Mouse (Mus musculus) MEL (cell line): ENCODE measurements around the gene Il2. TPM values are rescaled to one million over a fixed set of nuclear protein-coding genes. Genes with fewer than 3 reads are reported as not detected.

ENCODE experiments used
- DNase-seq: peaks from one replicate; pipeline ENCODE4 v3.0.0; 2011; ENCODE audit warnings: low read depth, low spot score
- H3K27ac ChIP-seq: 2 replicates; pipeline ENCODE4 v1.5.1; 2012; ENCODE audit warnings: low read depth, mild to moderate bottlenecking, control low read depth, low read length, moderate library complexity; ENCODE audit not compliant: control insufficient read depth
- H3K27me3 ChIP-seq, 2 experiments: fragments of 150-350 bp in 1 of 2; sonication (generic) in 1 of 2; 2 replicates each; pipeline ENCODE4 v1.6.1; 2012; ENCODE audit warnings: low read length in 2 of 2, mild to moderate bottlenecking in 2 of 2, improper control_type of control experiment in 1 of 2, moderate library complexity in 1 of 2; ENCODE audit not compliant: insufficient read depth in 2 of 2, control insufficient read depth in 1 of 2
- H3K36me3 ChIP-seq, 2 experiments: 2 replicates each; pipeline ENCODE4 v1.6.1; 2012 to 2014; ENCODE audit warnings: low read length in 2 of 2, improper control_type of control experiment in 1 of 2, inconsistent platforms in 1 of 2, mild to moderate bottlenecking in 1 of 2; ENCODE audit not compliant: insufficient read depth in 2 of 2, control insufficient read depth in 1 of 2
- H3K4me1 ChIP-seq, 2 experiments: fragments of 150-350 bp in 1 of 2; sonication (generic) in 1 of 2; 2 replicates each; pipeline ENCODE4 v1.6.1; 2012; ENCODE audit warnings: low read length in 2 of 2, improper control_type of control experiment in 1 of 2, mild to moderate bottlenecking in 1 of 2; ENCODE audit not compliant: insufficient read depth in 2 of 2, control insufficient read depth in 1 of 2
- H3K4me3 ChIP-seq, 2 experiments: fragments of 150-350 bp in 1 of 2; sonication (generic) in 1 of 2; 2 replicates each; pipeline ENCODE4 v1.5.1; 2012; ENCODE audit warnings: low read depth in 2 of 2, low read length in 2 of 2, mild to moderate bottlenecking in 2 of 2, moderate library complexity in 2 of 2, control low read depth in 1 of 2, improper control_type of control experiment in 1 of 2; ENCODE audit not compliant: control insufficient read depth in 1 of 2, insufficient read depth in 1 of 2
- H3K79me2 ChIP-seq: 2 replicates; pipeline ENCODE4 v1.6.1; 2012; ENCODE audit warnings: mild to moderate bottlenecking, low read length, moderate library complexity; ENCODE audit not compliant: control insufficient read depth, poor library complexity, insufficient read depth
- H3K9ac ChIP-seq: 2 replicates; pipeline ENCODE4 v1.6.1; 2012; ENCODE audit warnings: low read depth, mild to moderate bottlenecking, control low read depth, low read length, moderate library complexity; ENCODE audit not compliant: control insufficient read depth, poor library complexity, severe bottlenecking
- H3K9me3 ChIP-seq: fragments of 150-350 bp; sonication (generic); replicated peaks from 2 replicates; pipeline ENCODE4 v1.6.1; 2012; ENCODE audit warnings: mild to moderate bottlenecking, low read length, improper control_type of control experiment, moderate library complexity; ENCODE audit not compliant: insufficient read depth
- BHLHE40 ChIP-seq: IDR thresholded peaks from 2 replicates; pipeline ENCODE4 v1.6.1; 2012; ENCODE audit warnings: low read depth, mild to moderate bottlenecking, inconsistent platforms, low read length, improper control_type of control experiment, borderline replicate concordance
- CTCF ChIP-seq, 3 experiments: IDR thresholded peaks in 2 of 3; conservative IDR thresholded peaks in 1 of 3; 2 replicates each; pipeline ENCODE4 v1.5.1; 2011 to 2012; ENCODE audit warnings: low read length in 3 of 3, low read depth in 2 of 3, mild to moderate bottlenecking in 2 of 3, improper control_type of control experiment in 1 of 3, inconsistent platforms in 1 of 3, mixed read lengths in 1 of 3, moderate library complexity in 1 of 3; ENCODE audit not compliant: control insufficient read depth in 1 of 3, insufficient read depth in 1 of 3, poor library complexity in 1 of 3, severe bottlenecking in 1 of 3
- E2F4 ChIP-seq: IDR thresholded peaks from 2 replicates; pipeline ENCODE4 v1.6.1; 2011; ENCODE audit warnings: low read depth, low read length, improper control_type of control experiment, borderline replicate concordance
- ELF1 ChIP-seq: IDR thresholded peaks from 2 replicates; pipeline ENCODE4 v1.6.1; 2014; ENCODE audit warnings: low read depth, mild to moderate bottlenecking, inconsistent platforms, low read length, improper control_type of control experiment, moderate library complexity
- ETS1 ChIP-seq: IDR thresholded peaks from 2 replicates; pipeline ENCODE4 v1.6.1; 2012; ENCODE audit warnings: low read depth, mild to moderate bottlenecking, inconsistent platforms, low read length, improper control_type of control experiment, moderate library complexity
- JUND ChIP-seq: IDR thresholded peaks from 2 replicates; pipeline ENCODE4 v1.6.1; 2011; ENCODE audit warnings: low read depth, mild to moderate bottlenecking, improper control_type of control experiment, low read length
- MAX ChIP-seq: IDR thresholded peaks from 2 replicates; pipeline ENCODE4 v1.6.1; 2011; ENCODE audit warnings: low read length, improper control_type of control experiment
- MAZ ChIP-seq: IDR thresholded peaks from 2 replicates; pipeline ENCODE4 v1.6.1; 2012; ENCODE audit warnings: low read depth, mild to moderate bottlenecking, inconsistent platforms, low read length, improper control_type of control experiment
- MEF2A ChIP-seq: IDR thresholded peaks from 2 replicates; pipeline ENCODE4 v1.6.1; 2014; ENCODE audit warnings: low read depth, mild to moderate bottlenecking, inconsistent platforms, low read length, improper control_type of control experiment; ENCODE audit not compliant: poor library complexity, insufficient replicate concordance, severe bottlenecking; ENCODE audit errors: extremely low read depth
- MYC ChIP-seq: IDR thresholded peaks from 2 replicates; pipeline ENCODE4 v1.6.1; 2011; ENCODE audit warnings: low read depth, mild to moderate bottlenecking, low read length, improper control_type of control experiment, moderate library complexity
- NELFE ChIP-seq: IDR thresholded peaks from 2 replicates; pipeline ENCODE4 v1.6.1; 2011; ENCODE audit warnings: low read depth, low read length, improper control_type of control experiment
- POLR2AphosphoS5 ChIP-seq: IDR thresholded peaks from 2 replicates; pipeline ENCODE4 v1.6.1; 2012; ENCODE audit warnings: low read depth, borderline replicate concordance, mild to moderate bottlenecking, inconsistent platforms, low read length, moderate library complexity, mixed read lengths
- SMC3 ChIP-seq: IDR thresholded peaks from 2 replicates; pipeline ENCODE4 v1.6.1; 2011; ENCODE audit warnings: low read depth, low read length, improper control_type of control experiment
- UBTF ChIP-seq: IDR thresholded peaks from 2 replicates; pipeline ENCODE4 v1.6.1; 2012; ENCODE audit warnings: low read depth, mild to moderate bottlenecking, inconsistent platforms, low read length, improper control_type of control experiment, moderate library complexity, borderline replicate concordance; ENCODE audit not compliant: insufficient read depth
- ZKSCAN1 ChIP-seq: IDR thresholded peaks from 2 replicates; pipeline ENCODE4 v1.6.1; 2012; ENCODE audit warnings: low read depth, mild to moderate bottlenecking, inconsistent platforms, low read length, improper control_type of control experiment, moderate library complexity
- polyA plus RNA-seq, 2 experiments: library from polyadenylated mRNA; stranded (reverse) in 1 of 2; unstranded in 1 of 2; fragments of >175 nt in 1 of 2; fragments of >200 nt in 1 of 2; gene quantifications; 2 replicates each; pipeline versions ENCODE4 v1.2.1 to v1.2.4; 2012; ENCODE audit warnings: low replicate concordance in 2 of 2, low read depth in 1 of 2; ENCODE audit not compliant: insufficient read length in 2 of 2, insufficient read depth in 1 of 2, missing spikeins in 1 of 2
- total RNA-seq: library from RNA; depleted of rRNA; stranded (reverse); fragments of 300-350 nt; gene quantifications from 2 replicates; pipeline ENCODE4 v1.2.3, GENCODE M21; 2012; rRNA removed

The Il2 gene
- total and polyA plus RNA-seq, 3 experiments: not detected

DNA sequence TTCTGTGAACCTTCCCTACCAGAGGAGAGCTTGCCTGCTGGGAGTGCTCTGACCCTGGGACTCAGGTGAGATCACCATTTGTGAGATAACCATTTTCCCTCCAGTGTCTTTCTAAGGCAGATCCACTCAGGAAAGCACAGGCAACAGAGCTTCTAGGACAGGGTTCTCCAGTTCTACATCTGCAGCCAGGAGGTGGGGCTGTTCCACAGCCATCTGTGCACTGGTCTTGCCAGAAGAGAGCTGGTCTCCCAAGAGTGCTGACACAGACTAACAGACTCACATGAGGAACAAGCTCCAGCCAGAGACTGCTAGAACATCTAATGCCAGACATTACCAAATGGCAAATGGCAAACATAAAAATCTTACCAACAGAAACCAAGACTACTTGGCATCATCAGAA, 52.5 kb downstream of the Il2 start:
- TF ChIP-seq BHLHE40 (no peak), MYC (no peak), NELFE (no peak), MEF2A (no peak), UBTF (no peak), SMC3 (no peak), CTCF (IDR thresholded peaks at IDR 0.05 in 2 of 3, conservative IDR thresholded peaks at IDR 0.05 in 1 of 3; ENCODE audit: control insufficient read depth in 1 of 3, insufficient read depth in 1 of 3, low read depth in 2 of 3, low read length in 3 of 3, poor library complexity in 1 of 3, severe bottlenecking in 1 of 3) (no peak), ELF1 (no peak), MAX (no peak), POLR2AphosphoS5 (no peak), JUND (no peak), MAZ (no peak), E2F4 (no peak), ETS1 (no peak), ZKSCAN1 (no peak)
- DNase-seq: no peak

More for the DNA sequence above, 52.5 kb downstream of the Il2 start:
- H3K4me1 ChIP-seq: no peaks in the 10 kb centered on the region
- H3K27ac ChIP-seq: no peak overlapping the region
- H3K27me3 ChIP-seq: peaks cover 2% of the 10 kb centered on the region in 2 experiments; a peak in 3 of 4 replicates
- H3K36me3 ChIP-seq: no peaks in the 10 kb centered on the region
- no peaks in the 10 kb centered on the region for H3K79me2 ChIP-seq
- no peaks in the 10 kb centered on the region for H3K9me3 ChIP-seq
- no peak overlapping the region for H3K4me3 ChIP-seq
- no peak overlapping the region for H3K9ac ChIP-seq

Other genes with a start within 250 kb of the Il2 start
- gene Adad1, start 62.4 kb downstream of the Il2 start, total RNA-seq: not detected in 2 replicates
- gene Adad1, start 62.4 kb downstream of the Il2 start, polyA plus RNA-seq: not detected
- gene Il21, start 106.7 kb upstream of the Il2 start, total RNA-seq: not detected in 2 replicates
- not detected for gene Il21, start 106.7 kb upstream of the Il2 start, polyA plus RNA-seq
- gene Bbs12, start 186.6 kb upstream of the Il2 start, total RNA-seq: 5.7 and 6.2 TPM in 2 replicates
- gene Bbs12, start 186.6 kb upstream of the Il2 start, polyA plus RNA-seq: 1 to 10 TPM in 1 of 2 experiments, not detected in 1; 7.1 TPM
- 0.85 and 1.3 TPM in 2 replicates for gene Cetn4, start 186.7 kb upstream of the Il2 start, total RNA-seq
- gene Cetn4, start 186.7 kb upstream of the Il2 start, polyA plus RNA-seq: 1 to 10 TPM in 1 of 2 experiments, not detected in 1; 3.8 TPM
- 0.13 and 0.15 TPM in 2 replicates for gene Fgf2, start 222.4 kb upstream of the Il2 start, total RNA-seq
- under 1 TPM in 1 of 2 experiments, not detected in 1; 0.53 TPM for gene Fgf2, start 222.4 kb upstream of the Il2 start, polyA plus RNA-seq